Mouse (Mus musculus) embryonic facial prominence, embryonic 14.5 days (tissue): ENCODE results near the gene Sh3tc1. TPM values are rescaled to one million over a fixed set of nuclear protein-coding genes. Genes with fewer than 3 reads are reported as not detected.

Experiments
- ATAC-seq: fragments of 200-750 bp; cut with Nextera tagmentation; 2 replicates; pipeline ENCODE4 v1.8.0; 2017; ENCODE audit warnings: low read depth, moderate number of reproducible peaks, moderate TSS enrichment
- DNase-seq: peaks from one replicate; pipeline ENCODE4 v3.0.0-alpha.2; 2015; ENCODE audit warnings: low spot score
- H3K27ac ChIP-seq: fragments of 300-500 bp; sonication (generic); replicated peaks from 2 replicates; pipeline ENCODE4 v1.5.1; 2014; ENCODE audit warnings: low read depth, mild to moderate bottlenecking, low read length, moderate library complexity
- H3K27me3 ChIP-seq: fragments of 300-500 bp; sonication (generic); replicated peaks from 2 replicates; pipeline ENCODE4 v1.6.1; 2014; ENCODE audit warnings: low read length; ENCODE audit not compliant: control insufficient read depth, insufficient read depth
- H3K36me3 ChIP-seq: fragments of 300-500 bp; sonication (generic); 2 replicates; pipeline ENCODE4 v1.6.1; 2014; ENCODE audit warnings: low read length, mixed read lengths; ENCODE audit not compliant: control insufficient read depth, insufficient read depth
- H3K4me1 ChIP-seq: fragments of 300-500 bp; sonication (generic); 2 replicates; pipeline ENCODE4 v1.6.1; 2014; ENCODE audit warnings: antibody characterized with exemption, low read length; ENCODE audit not compliant: control insufficient read depth, insufficient read depth
- H3K4me2 ChIP-seq: fragments of 300-500 bp; sonication (generic); 2 replicates; pipeline ENCODE4 v1.6.1; 2014; ENCODE audit warnings: low read depth, mild to moderate bottlenecking, low read length, moderate library complexity, mixed read lengths
- H3K4me3 ChIP-seq: fragments of 300-500 bp; sonication (generic); 2 replicates; pipeline ENCODE4 v1.5.1; 2014; ENCODE audit warnings: low read depth, mild to moderate bottlenecking, low read length
- H3K9ac ChIP-seq: fragments of 300-500 bp; sonication (generic); 2 replicates; pipeline ENCODE4 v1.6.1; 2014; ENCODE audit warnings: low read depth, mild to moderate bottlenecking, low read length, moderate library complexity, mixed read lengths
- H3K9me3 ChIP-seq: fragments of 300-500 bp; sonication (generic); 2 replicates; pipeline ENCODE4 v1.6.1; 2016; ENCODE audit warnings: low read length; ENCODE audit not compliant: control insufficient read depth
- WGBS: fragments of 180-500 bp; shearing (Covaris S2); extraction: QIAGEN DNeasy Blood & Tissue Kit; methylation state at CpG from one replicate; pipeline ENCODE4 v1.1.7; 2014; 5-methylcytosine and 5-hydroxymethylcytosine counted together
- polyA plus RNA-seq: library from polyadenylated mRNA; unstranded; fragments of >200 nt; fragmentation: Nextera tagmentation; extraction: Ambion mirVana; gene quantifications from 2 replicates; pipeline ENCODE4 v1.2.1, GENCODE M21; 2014

Sh3tc1 gene
- polyA plus RNA-seq, 1 experiment from 2014 or later = 5.1 TPM

DNA sequence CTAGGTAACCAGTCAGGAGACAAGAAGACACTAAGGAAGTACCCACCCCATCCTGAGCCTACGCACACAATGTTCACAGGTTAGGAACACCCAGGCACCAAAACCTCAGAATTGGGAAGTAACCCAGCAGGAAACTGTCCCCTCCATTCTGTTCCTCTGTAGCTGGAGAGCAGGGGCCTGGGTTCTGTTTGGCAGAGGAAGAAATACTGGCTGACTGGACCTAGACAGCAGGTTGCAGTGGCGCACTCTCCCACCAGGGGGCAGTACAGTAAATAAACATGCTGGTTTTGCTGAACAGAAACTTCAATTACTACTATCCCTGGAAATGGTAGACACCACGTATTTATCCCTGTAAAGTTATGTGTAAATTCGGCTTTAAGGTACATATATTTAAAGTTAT is 7.1 kb upstream of the Sh3tc1 start:
- no peaks in the 10 kb centered on the region for H3K36me3 ChIP-seq
- no peaks in the 10 kb centered on the region for H3K27me3 ChIP-seq
- H3K9ac ChIP-seq = no peak overlapping the region
- no peak overlapping the region for H3K4me3 ChIP-seq
- WGBS = 23% methylated on average over 4 of the region's 4 CpGs
- no peak for ATAC-seq
- no peak overlapping the region for H3K27ac ChIP-seq
- no peak for DNase-seq
- H3K4me2 ChIP-seq = no peak overlapping the region
- no peaks in the 10 kb centered on the region for H3K4me1 ChIP-seq
- no peaks in the 10 kb centered on the region for H3K9me3 ChIP-seq

DNA sequence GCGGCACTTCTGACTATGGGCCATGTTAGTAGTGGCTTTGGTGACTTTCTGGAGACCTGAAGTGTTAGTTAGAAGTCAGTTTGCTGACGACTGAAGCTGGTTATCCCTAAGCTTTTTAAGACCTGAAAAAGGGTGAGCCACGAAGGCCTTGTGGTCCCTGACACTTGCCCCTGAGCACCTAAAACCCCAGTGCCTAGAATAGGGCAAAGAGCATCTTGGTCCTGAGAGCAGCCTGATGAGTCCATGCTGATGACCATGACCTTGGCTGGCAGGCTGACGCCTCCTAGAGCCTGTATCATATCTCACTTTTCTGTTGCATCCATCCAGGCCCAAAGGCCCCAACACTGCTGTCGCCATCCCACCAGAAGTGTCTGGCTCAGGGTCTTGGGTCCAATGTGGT is 5.6 kb upstream of the Sh3tc1 start:
- ATAC-seq (no peak), DNase-seq (no peak)
- Histone ChIP-seq H3K9ac (no peak overlapping the region), H3K4me1 (no peaks in the 10 kb centered on the region; the same call in 1 of the 2 replicates), H3K36me3 (no peaks in the 10 kb centered on the region), H3K9me3 (no peaks in the 10 kb centered on the region), H3K27me3 (peaks cover 12% of the 10 kb centered on the region), H3K4me3 (no peak overlapping the region), H3K4me2 (no peak overlapping the region), H3K27ac (no peak overlapping the region)
- 83% methylated on average over 5 of the region's 5 CpGs for WGBS

- ATAC-seq (no peak), DNase-seq (no peak)
- no peak overlapping the region for H3K4me3 ChIP-seq
- 73% methylated on average over 7 of the region's 7 CpGs for WGBS
- H3K4me2 ChIP-seq = no peak overlapping the region
- H3K27ac ChIP-seq = no peak overlapping the region
- no peak overlapping the region for H3K9ac ChIP-seq
- peaks cover 5% of the 10 kb centered on the region for H3K4me1 ChIP-seq
- no peaks in the 10 kb centered on the region for H3K36me3 ChIP-seq
- H3K9me3 ChIP-seq = no peaks in the 10 kb centered on the region
- H3K27me3 ChIP-seq = peaks cover 18% of the 10 kb centered on the region
Observed at GRCm38 (mm10) chr5:35743990-35744722, 4.4 kb upstream of the Sh3tc1 start.

GRCm38 (mm10) chr5:35743238-35743951 is 3.6 kb upstream of the Sh3tc1 start:
- WGBS = 70% methylated on average over 8 of the region's 8 CpGs
- no peak overlapping the region for H3K4me2 ChIP-seq

DNA sequence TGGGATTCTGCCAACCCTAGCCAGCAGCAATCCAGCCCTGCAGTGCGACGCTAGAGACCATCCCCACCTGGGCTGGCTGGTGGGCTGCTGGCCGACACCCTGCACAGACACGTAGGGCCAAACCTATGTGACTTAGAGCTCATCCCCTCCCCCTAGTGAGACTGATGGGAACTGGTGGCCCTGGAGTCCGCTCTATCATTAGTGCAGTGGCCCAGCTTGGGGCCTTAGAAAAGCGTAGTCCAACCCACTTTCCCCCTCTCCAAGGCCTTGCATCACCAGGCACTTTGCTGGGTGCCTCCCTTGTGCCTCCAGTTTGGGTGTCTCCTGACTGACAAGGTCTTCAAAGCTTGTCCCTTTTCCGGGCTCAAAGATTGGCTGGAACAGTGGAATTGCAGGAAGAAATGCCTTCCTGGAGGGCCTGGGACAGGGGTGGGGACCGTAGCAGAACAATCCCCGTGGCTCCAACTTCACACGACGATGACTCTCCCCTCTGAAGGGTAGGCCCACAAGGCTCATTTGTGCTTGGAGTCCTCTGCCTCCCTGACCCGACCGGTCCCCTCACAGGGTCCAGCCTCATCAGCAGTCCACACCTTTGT is 1.5 kb upstream of the Sh3tc1 start:
- H3K9ac ChIP-seq = no peak overlapping the region
- no peak for DNase-seq
- peaks cover 18% of the 10 kb centered on the region for H3K27me3 ChIP-seq
- H3K4me2 ChIP-seq = no peak overlapping the region
- ATAC-seq = no peak
- H3K9me3 ChIP-seq = no peaks in the 10 kb centered on the region
- no peaks in the 10 kb centered on the region for H3K36me3 ChIP-seq
- H3K27ac ChIP-seq = no peak overlapping the region
- H3K4me3 ChIP-seq = no peak overlapping the region
- WGBS = 45% methylated on average over 13 of the region's 13 CpGs
- peaks cover 5% of the 10 kb centered on the region for H3K4me1 ChIP-seq

More at GRCm38 (mm10) chr5:35743238-35743951, 3.6 kb upstream of the Sh3tc1 start:
- H3K9ac ChIP-seq = no peak overlapping the region
- H3K4me3 ChIP-seq = no peak overlapping the region
- peaks cover 5% of the 10 kb centered on the region for H3K4me1 ChIP-seq
- no peaks in the 10 kb centered on the region for H3K36me3 ChIP-seq
- DNase-seq (no peak), ATAC-seq (no peak)
- peaks cover 18% of the 10 kb centered on the region for H3K27me3 ChIP-seq
- H3K9me3 ChIP-seq = no peaks in the 10 kb centered on the region
- H3K27ac ChIP-seq = no peak overlapping the region

- no peak for ATAC-seq
- H3K27me3 ChIP-seq = peaks cover 18% of the 10 kb centered on the region
- H3K9ac ChIP-seq = no peak overlapping the region
- H3K4me3 ChIP-seq = no peak overlapping the region
- no peak overlapping the region for H3K27ac ChIP-seq
- WGBS = 12% methylated on average over 9 of the region's 10 CpGs
- peaks cover 5% of the 10 kb centered on the region for H3K4me1 ChIP-seq
- H3K36me3 ChIP-seq = no peaks in the 10 kb centered on the region
- no peaks in the 10 kb centered on the region for H3K9me3 ChIP-seq
- no peak for DNase-seq
- H3K4me2 ChIP-seq = no peak overlapping the region
Observed at GRCm38 (mm10) chr5:35740716-35741115, 929 bp upstream of the Sh3tc1 start.

GRCm38 (mm10) chr5:35739005-35739404 is 782 bp downstream of the Sh3tc1 start:
- Histone ChIP-seq H3K9ac (no peak overlapping the region), H3K4me1 (peaks cover 5% of the 10 kb centered on the region), H3K27me3 (peaks cover 18% of the 10 kb centered on the region), H3K36me3 (no peaks in the 10 kb centered on the region), H3K27ac (no peak overlapping the region), H3K9me3 (no peaks in the 10 kb centered on the region), H3K4me2 (no peak overlapping the region), H3K4me3 (no peak overlapping the region)
- ATAC-seq (no peak), DNase-seq (no peak)
- WGBS = 77% methylated on average over 2 of the region's 2 CpGs

DNA sequence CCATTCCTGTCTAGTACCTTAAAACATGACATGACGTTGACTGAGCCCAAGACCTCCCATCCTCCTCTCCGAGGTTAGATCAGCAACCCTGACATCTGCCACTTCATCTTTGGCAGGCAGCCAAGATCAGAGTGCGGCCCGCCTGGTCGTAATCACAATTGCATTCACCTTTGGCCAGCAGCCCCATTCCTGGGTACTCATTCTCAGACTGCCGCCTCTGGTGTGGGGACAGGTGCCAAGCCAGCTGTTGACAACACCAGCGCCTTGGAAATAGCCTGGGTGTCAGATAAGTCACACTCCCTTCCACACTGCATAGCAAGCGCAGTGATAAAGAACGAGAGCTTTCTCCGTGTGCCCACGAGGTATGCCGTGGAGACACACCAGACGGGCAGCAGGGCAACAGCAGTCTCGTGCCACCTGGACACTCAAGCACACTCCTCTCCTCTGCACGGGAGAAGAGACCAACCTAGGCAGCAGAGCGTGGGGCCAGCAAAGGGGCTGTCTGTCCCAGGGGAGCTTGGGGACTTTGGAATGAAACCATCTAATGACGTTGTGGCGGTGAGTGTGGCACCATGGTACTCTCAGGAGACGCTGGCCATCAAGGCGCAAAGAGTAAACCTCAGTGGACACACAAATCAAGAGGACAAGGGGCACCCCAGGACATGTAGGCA is 2.4 kb downstream of the Sh3tc1 start:
- Histone ChIP-seq H3K36me3 (no peaks in the 10 kb centered on the region), H3K27me3 (peaks cover 18% of the 10 kb centered on the region), H3K27ac (no peak overlapping the region), H3K4me3 (no peak overlapping the region), H3K4me1 (peaks cover 5% of the 10 kb centered on the region), H3K9me3 (no peaks in the 10 kb centered on the region), H3K4me2 (no peak overlapping the region), H3K9ac (no peak overlapping the region)
- ATAC-seq (no peak), DNase-seq (no peak)
- 70% methylated on average over 20 of the region's 20 CpGs for WGBS
